Mouse (Mus musculus): ENCODE results near the gene Cbr4.
A peak's percentile ranks its signal among the peaks of the same experiment; 100 is the strongest.

Gene Cbr4

GRCm38 (mm10) chr8:61488631-61489030 is 1.1 kb downstream of the Cbr4 start:
- DNase-seq (ENCODE audit: low spot score), result no peak

- no peak for DNase-seq (ENCODE audit: low spot score)
Observed at GRCm38 (mm10) chr8:61497110-61497509, 9.6 kb downstream of the Cbr4 start.

- peak; percentile 71 for DNase-seq (ENCODE audit: low spot score)
Observed at GRCm38 (mm10) chr8:61499035-61499434, 11.5 kb downstream of the Cbr4 start.

- DNase-seq (ENCODE audit: low spot score), result no peak
Observed at GRCm38 (mm10) chr8:61500914-61501313, 13.4 kb downstream of the Cbr4 start.

DNA sequence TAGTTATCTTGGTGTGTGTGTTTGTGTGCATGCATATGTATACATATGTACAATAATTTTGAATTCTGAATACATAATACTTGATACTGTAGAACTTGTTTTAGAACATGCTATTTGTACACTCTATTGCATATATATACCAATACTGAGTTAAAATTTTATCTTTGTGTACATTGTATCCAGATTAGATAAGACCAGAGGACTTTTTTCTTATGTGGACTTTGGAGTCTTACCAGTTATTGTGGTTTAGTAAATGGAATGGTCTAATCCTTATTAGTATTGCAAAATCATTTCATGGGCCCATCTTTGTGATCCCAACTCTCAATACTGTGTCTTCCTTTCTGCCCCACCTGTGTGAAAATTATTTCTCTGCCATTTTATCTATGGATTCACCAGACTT is 14.7 kb downstream of the Cbr4 start:
- DNase-seq (ENCODE audit: low spot score), result no peak

DNA sequence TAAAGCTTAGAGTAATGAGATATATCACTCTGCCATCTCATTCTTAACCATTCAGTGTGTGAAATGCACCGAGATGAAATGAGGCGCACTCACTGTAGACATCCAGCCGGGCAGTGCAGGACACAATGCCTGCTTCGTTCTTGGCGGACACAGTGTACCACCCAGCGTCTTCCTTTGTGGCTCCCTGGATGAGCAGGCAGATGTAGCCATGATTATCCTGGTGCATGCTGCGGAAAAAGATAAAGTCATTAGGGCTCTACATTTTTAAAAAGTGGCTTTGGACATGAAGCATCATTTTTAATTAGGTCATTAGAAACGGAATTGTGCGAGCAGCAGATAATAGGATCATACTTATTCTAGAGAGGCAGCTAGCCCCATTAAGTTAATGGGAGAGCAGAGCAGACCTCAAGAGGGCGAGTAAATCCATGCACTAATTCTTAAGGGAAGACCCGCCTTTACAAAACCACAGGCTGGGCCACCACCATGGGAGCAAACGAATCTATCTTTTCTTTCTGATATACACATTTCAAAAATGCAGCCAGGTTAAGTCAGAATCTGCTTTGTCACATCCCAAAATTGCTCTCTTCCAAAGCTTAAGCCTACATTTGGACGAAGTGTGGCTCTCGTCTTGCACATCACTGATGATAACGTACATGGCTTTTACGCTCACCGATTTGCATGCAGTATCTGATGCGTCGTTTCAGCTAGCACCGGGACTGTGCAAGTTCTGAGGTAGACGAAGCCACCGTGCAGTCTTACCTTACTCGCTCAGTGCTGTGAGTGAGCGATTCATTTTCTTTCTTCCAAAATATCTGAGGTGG is 27.8 kb downstream of the Cbr4 start:
- DNase-seq (ENCODE audit: low spot score), result peak; percentile 82

- peak; percentile 96 for DNase-seq (ENCODE audit: low spot score)
Observed at GRCm38 (mm10) chr8:61515931-61516744, 28.6 kb downstream of the Cbr4 start.

DNA sequence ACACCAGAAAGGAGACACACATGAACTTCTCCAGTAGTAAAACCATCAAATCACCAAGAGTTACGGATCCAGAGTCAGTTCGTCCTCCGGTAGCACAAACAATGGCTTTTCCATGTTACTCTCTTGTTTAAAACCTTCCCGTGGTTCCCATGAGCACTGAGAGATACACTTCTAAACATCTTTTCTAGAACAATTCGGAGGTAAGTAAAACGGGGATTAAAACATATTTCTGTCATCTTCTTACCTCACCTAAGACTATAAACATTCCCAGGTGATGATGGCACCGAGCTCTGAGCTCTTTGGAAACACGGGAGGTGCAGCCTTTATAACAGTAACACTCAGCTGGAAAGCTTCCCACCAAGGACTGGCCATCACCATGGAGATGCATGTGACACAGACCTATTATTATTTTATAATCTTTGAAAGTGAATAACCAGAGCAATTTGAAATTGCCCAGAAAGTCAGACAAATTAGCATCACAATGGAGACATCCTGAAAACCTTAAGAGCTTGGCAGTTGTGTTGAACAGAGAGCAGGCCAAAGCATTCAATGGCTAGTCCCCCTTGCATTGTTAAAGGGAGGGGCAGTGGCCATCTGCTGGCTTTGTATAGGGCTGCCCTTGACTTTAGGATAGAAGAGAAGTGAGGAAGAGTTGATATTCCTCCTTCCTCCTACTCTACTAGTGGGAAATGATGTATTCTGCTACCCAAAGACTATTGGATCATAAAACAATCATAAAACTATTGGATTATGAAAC is 29.4 kb downstream of the Cbr4 start:
- DNase-seq (ENCODE audit: low spot score), result no peak

DNA sequence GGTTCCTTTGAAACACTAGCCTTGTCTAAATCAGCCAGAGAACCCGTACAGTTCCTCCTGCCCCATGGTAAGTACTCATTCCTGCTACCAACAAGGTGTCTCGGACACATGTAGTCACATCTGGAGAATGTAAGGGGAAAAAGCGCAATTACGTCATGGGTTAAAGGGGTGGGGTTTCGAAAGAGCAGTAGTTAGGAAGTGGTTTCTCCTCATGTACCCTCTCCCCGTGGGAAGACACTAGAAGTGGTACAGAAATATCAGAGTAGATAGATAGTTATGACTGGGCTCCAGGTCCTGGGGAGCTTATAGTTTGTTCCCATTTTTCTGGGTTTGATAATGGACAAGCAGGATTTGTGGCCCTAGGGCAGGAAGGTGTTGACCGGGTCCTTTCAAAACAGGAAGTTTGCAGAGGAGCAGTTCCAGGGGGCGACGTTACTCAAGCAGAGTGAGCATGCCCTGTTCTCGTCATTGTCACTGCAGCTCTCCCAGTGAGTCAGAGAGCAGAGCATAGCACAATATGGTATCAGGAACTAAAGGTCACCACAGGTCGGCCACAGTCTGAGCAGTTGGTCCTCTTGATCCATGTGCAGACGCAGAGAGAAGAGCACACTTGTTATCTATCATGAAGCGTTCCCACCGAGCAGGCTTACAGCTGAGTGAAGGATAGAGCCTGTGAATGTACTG is 30.1 kb downstream of the Cbr4 start:
- no peak for DNase-seq (ENCODE audit: low spot score)

DNA sequence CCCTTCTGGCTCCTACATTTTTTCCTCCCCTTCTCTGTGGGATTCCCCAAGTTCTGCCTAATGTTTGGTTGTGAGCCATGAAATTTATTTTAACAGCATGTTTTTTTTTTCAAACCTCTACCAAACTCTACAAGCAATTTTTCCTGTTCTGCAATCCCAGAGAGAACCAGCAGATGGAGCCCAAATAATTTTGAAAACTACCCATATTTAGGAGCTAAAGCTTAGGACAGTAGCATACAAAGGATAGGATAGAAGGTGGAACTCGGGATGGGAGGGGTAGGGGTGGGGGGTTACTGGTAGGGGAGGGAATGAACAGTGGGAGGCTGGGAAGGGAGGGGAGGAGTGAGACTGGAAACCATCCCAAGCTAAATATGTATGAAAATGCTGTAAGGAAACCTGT is 34.6 kb downstream of the Cbr4 start:
- DNase-seq (ENCODE audit: low spot score), result peak; percentile 72

GRCm38 (mm10) chr8:61527037-61527436 is 39.5 kb downstream of the Cbr4 start:
- no peak for DNase-seq (ENCODE audit: low spot score)

DNA sequence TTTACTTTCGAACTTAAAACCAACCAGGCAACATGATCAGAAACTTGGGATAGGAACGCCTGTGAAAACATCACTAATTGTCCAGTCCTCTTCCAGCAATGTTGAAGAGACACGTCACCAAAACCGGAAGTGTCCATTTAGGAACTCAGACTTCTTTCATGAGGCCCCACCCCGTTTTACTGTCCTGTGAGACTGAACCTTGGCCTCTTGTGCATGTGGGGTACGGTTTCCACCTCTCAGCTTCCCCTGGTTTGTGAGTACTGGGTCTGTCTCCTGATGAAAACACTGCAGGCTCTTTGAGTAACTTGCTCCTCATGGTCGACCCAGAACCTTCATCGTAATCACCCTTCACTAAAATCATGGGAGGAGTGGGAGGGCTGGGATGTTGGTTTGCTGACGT is 40.7 kb downstream of the Cbr4 start:
- DNase-seq (ENCODE audit: low spot score), result no peak

DNA sequence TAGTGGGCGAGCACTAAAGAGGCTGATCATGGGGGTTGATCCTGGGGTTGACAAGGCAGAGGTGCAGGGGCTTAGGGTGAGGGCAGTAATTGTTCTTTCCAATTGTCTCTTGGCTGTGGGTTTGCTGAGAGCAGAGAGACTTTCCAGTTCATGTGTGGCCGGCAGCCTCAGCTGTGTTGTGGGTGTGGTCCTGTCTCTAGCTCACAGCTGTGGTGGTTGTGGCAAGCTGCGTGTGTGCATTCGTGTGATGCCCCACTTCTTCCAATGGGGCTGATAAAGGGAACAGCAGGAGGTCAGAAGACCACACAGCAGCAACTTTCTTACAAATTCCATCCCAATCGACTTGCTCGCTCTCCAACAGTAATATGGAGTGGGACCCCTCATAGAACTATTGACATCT is 41.1 kb downstream of the Cbr4 start:
- peak; percentile 24 for DNase-seq (ENCODE audit: low spot score)

DNA sequence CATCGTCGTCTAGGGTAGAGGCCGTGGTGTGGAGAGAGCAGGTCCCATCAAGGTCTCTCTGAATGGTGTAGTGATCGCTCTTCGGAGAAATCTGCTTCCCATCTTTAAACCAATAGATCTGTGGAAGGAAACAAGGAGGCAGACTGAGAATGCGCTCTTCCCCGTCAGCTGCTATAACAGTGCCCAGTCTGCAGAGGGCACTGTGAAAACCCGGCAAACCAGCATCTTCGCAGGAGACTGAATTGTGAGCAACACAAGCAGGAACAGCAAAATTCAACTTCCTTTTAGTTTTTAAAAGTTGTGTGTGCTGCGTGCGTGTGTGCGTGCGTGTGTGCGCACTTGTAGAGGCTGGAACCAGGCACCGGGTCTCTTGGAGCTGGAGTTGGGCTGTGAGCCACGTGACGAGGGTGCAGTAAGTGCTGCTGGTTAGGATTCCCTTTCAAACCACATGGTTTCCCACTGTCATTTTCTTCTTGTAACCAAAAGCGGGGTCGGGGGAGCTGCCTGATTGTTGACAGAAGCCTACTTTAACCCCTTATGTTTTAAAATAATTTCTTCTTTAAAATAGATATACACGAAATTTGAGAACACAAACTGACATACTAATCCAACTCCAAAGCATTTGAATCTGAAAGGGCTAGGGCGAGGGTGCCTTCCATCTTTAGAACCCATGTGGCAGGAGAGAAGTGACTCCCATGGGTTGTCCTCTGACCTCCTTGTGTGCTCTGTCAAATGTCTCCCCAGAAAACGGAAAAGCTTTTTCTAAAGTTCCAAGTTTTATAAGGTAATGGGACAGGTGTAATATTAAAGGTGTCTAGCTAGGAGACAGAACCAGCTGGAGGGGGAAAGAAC is 44.6 kb downstream of the Cbr4 start:
- no peak for DNase-seq (ENCODE audit: low spot score)

- no peak for DNase-seq (ENCODE audit: low spot score)
Observed at GRCm38 (mm10) chr8:61532831-61533230, 45.3 kb downstream of the Cbr4 start.

DNA sequence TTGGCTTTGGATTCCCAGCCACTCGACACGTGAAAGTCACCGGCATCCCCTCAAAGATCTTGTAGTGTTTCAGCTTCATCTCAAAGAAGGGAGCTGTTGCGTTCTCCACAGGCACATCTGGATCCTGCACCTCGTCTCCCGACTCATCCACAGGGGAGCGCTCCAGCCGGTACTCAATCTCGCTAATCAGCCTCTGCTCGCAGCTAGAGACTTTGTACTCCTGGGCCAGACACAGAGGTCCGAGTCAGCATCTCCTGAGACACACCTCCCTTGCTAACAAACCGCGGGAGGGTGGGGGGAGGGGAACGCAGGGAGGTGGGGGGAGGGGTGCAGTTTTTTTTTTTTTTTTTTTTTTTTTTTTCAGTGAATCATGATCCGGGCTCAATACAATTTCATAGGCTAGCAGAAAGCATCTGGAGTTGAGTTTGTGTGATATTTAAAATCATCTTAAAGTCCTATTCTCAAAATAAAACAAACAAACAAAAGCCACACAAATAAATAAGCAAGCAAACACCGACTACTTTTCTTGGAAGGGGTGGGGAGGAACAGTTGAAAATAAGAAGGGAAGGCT is 45.9 kb downstream of the Cbr4 start:
- DNase-seq (ENCODE audit: low spot score), result no peak

DNA sequence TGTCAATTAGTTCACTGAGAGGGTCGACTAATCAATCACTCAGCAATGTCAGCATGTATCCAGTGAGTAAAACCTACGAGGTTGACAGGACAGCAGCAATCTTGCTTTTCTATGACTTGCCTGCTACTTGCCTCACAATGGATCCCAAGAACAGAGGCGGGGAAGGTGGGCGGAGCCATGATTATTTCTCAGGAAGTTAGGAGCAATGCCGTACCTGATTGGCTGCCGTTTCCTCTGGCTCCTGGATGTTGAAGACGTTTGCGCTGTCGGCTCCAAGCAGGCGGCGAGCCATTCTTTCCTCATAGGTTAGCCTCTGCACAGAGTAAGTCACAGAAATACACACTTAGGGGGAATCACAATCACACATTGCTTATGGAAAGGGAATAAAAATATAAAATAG is 47.9 kb downstream of the Cbr4 start:
- no peak for DNase-seq (ENCODE audit: low spot score)

- DNase-seq (ENCODE audit: low spot score), result no peak
Observed at GRCm38 (mm10) chr8:61537471-61537870, 49.9 kb downstream of the Cbr4 start.

DNA sequence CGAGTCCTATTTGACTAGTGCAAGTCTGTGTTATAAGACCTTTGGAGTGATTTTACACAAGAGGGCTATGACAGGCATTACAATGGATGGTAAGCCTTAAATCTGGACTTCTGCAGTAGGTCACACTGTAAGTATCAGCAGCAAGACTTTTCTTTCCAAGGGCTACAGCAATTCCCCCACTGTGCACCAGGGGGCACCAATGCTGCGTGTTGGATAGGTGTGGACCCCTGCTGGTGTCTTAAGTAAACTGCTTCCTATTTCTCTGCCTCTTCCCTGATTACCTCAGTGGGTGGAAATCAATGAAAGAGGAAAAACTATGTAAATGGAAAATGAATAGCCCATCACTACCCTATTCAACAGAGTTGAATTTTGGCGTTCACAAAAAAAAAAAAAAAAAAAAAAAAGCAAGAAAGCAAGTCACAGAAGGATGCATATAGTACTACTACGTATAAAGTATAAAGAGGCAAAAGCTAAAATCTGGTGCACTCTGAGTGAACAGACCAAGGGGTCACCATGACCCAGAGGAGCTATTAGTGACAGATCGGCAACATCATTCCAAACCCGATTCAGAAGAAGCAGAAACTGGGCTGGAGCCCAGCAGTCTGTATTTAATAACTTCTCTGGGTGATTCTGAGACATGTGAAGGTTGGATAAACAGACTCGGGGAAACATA is 52.4 kb downstream of the Cbr4 start:
- DNase-seq (ENCODE audit: low spot score), result peak; percentile 96

GRCm38 (mm10) chr8:61549585-61549984 is 62.1 kb downstream of the Cbr4 start:
- DNase-seq (ENCODE audit: low spot score), result no peak
